Mouse (Mus musculus) lung, adult 2 months (tissue): Measurements from ENCODE around the gene Vps52.

Source experiments
- CTCF ChIP-seq: fragments of 200-500 bp; IDR thresholded peaks from 2 replicates; pipeline ENCODE4 v1.5.1; 2011; ENCODE audit warnings: mild to moderate bottlenecking, low read length, control low read depth; ENCODE audit not compliant: insufficient read depth
- POLR2A ChIP-seq: fragments of 200-500 bp; IDR thresholded peaks from 2 replicates; pipeline ENCODE4 v1.6.1; 2011; ENCODE audit warnings: low read depth, mild to moderate bottlenecking, control low read depth, low read length, borderline replicate concordance; ENCODE audit errors: extremely low read depth

- TF ChIP-seq POLR2A (no peak; the same call in 1 of the 2 replicates), CTCF (peak; percentile 36; the same call in 1 of the 2 replicates)
These were observed 29.2 kb upstream of the Vps52 start for GRCm38 (mm10) chr17:33926207-33926932.
